Mouse (Mus musculus): ENCODE measurements at regions not wholly inside any gene's neighbourhood (a gene's known extent, or its start where the extent isn't known, plus 50 kb on each side); places are given as distances from the start of the nearest gene placed in this dataset.

GRCm38 (mm10) chr2:128395308-128396007 lies 195.6 kb upstream of the Spdye4c start:
- no peak for DNase-seq (ENCODE audit: low spot score)

GRCm38 (mm10) chr2:128396008-128396346 lies 195.0 kb upstream of the Spdye4c start:
- DNase-seq (ENCODE audit: low spot score): peak; percentile 97

- no peak for DNase-seq (ENCODE audit: low spot score)
These were observed 189.7 kb upstream of the Spdye4c start for GRCm38 (mm10) chr2:128401359-128401758.

- no peak for DNase-seq (ENCODE audit: low spot score)
These were observed 187.7 kb upstream of the Spdye4c start for GRCm38 (mm10) chr2:128403143-128403935.

- DNase-seq (ENCODE audit: low spot score): no peak
These were observed 186.6 kb upstream of the Spdye4c start for GRCm38 (mm10) chr2:128404405-128404804.

- DNase-seq (ENCODE audit: low spot score): no peak
These were observed 183.9 kb upstream of the Spdye4c start for GRCm38 (mm10) chr2:128407076-128407475.

GRCm38 (mm10) chr2:128408718-128409117 lies 182.3 kb upstream of the Spdye4c start:
- DNase-seq (ENCODE audit: low spot score): peak; percentile 39

GRCm38 (mm10) chr2:128412352-128412751 lies 178.7 kb upstream of the Spdye4c start:
- peak; percentile 57 for DNase-seq (ENCODE audit: low spot score)

GRCm38 (mm10) chr2:128412974-128413373 lies 178.0 kb upstream of the Spdye4c start:
- no peak for DNase-seq (ENCODE audit: low spot score)

GRCm38 (mm10) chr2:128414588-128415240 lies 176.3 kb upstream of the Spdye4c start:
- no peak for DNase-seq (ENCODE audit: low spot score)

GRCm38 (mm10) chr2:128416416-128416815 lies 174.6 kb upstream of the Spdye4c start:
- DNase-seq (ENCODE audit: low spot score): no peak

GRCm38 (mm10) chr2:128418960-128419359 lies 172.0 kb upstream of the Spdye4c start:
- DNase-seq (ENCODE audit: low spot score): no peak

- no peak for DNase-seq (ENCODE audit: low spot score)
These were observed 170.6 kb upstream of the Spdye4c start for GRCm38 (mm10) chr2:128420406-128420805.

GRCm38 (mm10) chr2:128422677-128423076 lies 168.3 kb upstream of the Spdye4c start:
- DNase-seq (ENCODE audit: low spot score): no peak

GRCm38 (mm10) chr2:128424236-128424635 lies 166.8 kb upstream of the Spdye4c start:
- DNase-seq (ENCODE audit: low spot score): no peak

- no peak for DNase-seq (ENCODE audit: low spot score)
These were observed 163.7 kb upstream of the Spdye4c start for GRCm38 (mm10) chr2:128427181-128427880.

- peak; percentile 27 for DNase-seq (ENCODE audit: low spot score)
These were observed 162.9 kb upstream of the Spdye4c start for GRCm38 (mm10) chr2:128428154-128428553.

GRCm38 (mm10) chr2:128428651-128429633 lies 162.1 kb upstream of the Spdye4c start:
- peak; percentile 48 for DNase-seq (ENCODE audit: low spot score)

- no peak for DNase-seq (ENCODE audit: low spot score)
These were observed 161.2 kb upstream of the Spdye4c start for GRCm38 (mm10) chr2:128429786-128430185.

GRCm38 (mm10) chr2:128430776-128431291 lies 160.2 kb upstream of the Spdye4c start:
- no peak for DNase-seq (ENCODE audit: low spot score)

- peak; percentile 30 for DNase-seq (ENCODE audit: low spot score)
These were observed 159.3 kb upstream of the Spdye4c start for GRCm38 (mm10) chr2:128431751-128432150.

Data from urinary bladder, postnatal 25 days (tissue).